Mouse (Mus musculus) liver, adult 2 months (tissue): ENCODE measurements around the gene Idh2. TPM values are rescaled to one million over a fixed set of nuclear protein-coding genes. Genes with fewer than 3 reads are reported as not detected.

Experiments
- DNase-seq: peaks from one replicate; pipeline ENCODE4 v3.0.0-alpha.2; 2011; ENCODE audit warnings: low read depth, low spot score; ENCODE audit errors: extremely low read depth
- H3K27ac ChIP-seq: fragments of 200-500 bp; replicated peaks from 2 replicates; pipeline ENCODE4 v1.5.1; 2012; ENCODE audit warnings: low read depth, mild to moderate bottlenecking, control low read depth, inconsistent platforms, low read length; ENCODE audit not compliant: insufficient read depth
- H3K27me3 ChIP-seq: fragments of 200-500 bp; 2 replicates; pipeline ENCODE4 v1.6.1; 2012; ENCODE audit warnings: mild to moderate bottlenecking, moderate library complexity, low read length, inconsistent platforms; ENCODE audit not compliant: control insufficient read depth, insufficient read depth
- H3K36me3 ChIP-seq: fragments of 200-500 bp; 2 replicates; pipeline ENCODE4 v1.6.1; 2012; ENCODE audit warnings: low read length, inconsistent platforms; ENCODE audit not compliant: control insufficient read depth, insufficient read depth
- H3K4me1 ChIP-seq: fragments of 200-500 bp; 2 replicates; pipeline ENCODE4 v1.6.1; 2011; ENCODE audit warnings: low read length; ENCODE audit not compliant: control insufficient read depth, insufficient read depth
- H3K4me3 ChIP-seq: fragments of 200-500 bp; 2 replicates; pipeline ENCODE4 v1.5.1; 2011; ENCODE audit warnings: low read depth, mild to moderate bottlenecking, control low read depth, low read length, moderate library complexity; ENCODE audit not compliant: insufficient read depth
- H3K79me2 ChIP-seq: fragments of 200-500 bp; 2 replicates; pipeline ENCODE4 v1.6.1; 2012; ENCODE audit warnings: inconsistent platforms, mild to moderate bottlenecking, low read length, moderate library complexity; ENCODE audit not compliant: control insufficient read depth, insufficient read depth
- H3K9ac ChIP-seq: fragments of 200-500 bp; 2 replicates; pipeline ENCODE4 v1.6.1; 2012; ENCODE audit warnings: low read depth, mild to moderate bottlenecking, control low read depth, inconsistent platforms, low read length
- CTCF ChIP-seq: fragments of 200-500 bp; IDR thresholded peaks from 2 replicates; pipeline ENCODE4 v1.5.1; 2011; ENCODE audit warnings: low read depth, low read length, control low read depth
- POLR2A ChIP-seq: fragments of 200-500 bp; IDR thresholded peaks from 2 replicates; pipeline ENCODE4 v1.6.1; 2011; ENCODE audit warnings: low read length, control low read depth; ENCODE audit not compliant: insufficient read depth; ENCODE audit errors: extremely low read depth
- WGBS: fragments of 180-500 bp; shearing (Covaris S2); methylation state at CpG from one replicate; pipeline ENCODE4 v1.1.7; 2018; 5-methylcytosine and 5-hydroxymethylcytosine counted together
- polyA plus RNA-seq: library from polyadenylated mRNA; depleted of rRNA; stranded (reverse); fragments of >200 nt; gene quantifications from 2 replicates; pipeline ENCODE4 v1.2.3, GENCODE M21; 2012; rRNA removed
- total RNA-seq: library from RNA; depleted of rRNA; stranded (reverse); fragments of >200 nt; gene quantifications from 2 replicates; pipeline ENCODE4 v1.2.3, GENCODE M21; 2014; rRNA removed

Gene Idh2
- total and polyA plus RNA-seq, 2 experiments: 163 to 177 TPM

DNA sequence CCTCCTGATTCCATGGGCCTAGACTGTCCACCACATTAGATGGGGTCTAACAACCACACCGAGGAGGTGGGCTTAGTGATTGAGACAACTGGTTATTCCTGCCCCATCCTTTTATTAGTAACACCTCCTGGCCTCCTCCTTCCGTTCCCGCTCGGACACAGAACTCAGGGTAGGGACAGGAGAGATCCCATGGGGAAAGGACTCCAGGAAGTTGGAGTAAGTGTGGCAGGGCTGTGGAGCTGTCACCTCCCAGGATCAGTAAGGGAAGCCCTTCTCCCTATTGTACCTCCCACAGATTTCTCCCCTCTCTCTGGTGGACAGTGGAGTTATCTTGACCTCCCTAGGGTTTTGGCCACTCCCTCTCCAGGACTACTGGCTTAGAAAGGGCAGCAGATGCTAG lies 68.2 kb downstream of the Idh2 start:
- 80% methylated on average over 4 of the region's 4 CpGs for WGBS
- Histone ChIP-seq H3K27me3 (no peaks in the 10 kb centered on the region), H3K79me2 (peaks cover 29% of the 10 kb centered on the region), H3K36me3 (no peaks in the 10 kb centered on the region), H3K4me3 (no peak overlapping the region), H3K9ac (no peak overlapping the region), H3K27ac (no peak overlapping the region), H3K4me1 (peaks cover 22% of the 10 kb centered on the region)
- TF ChIP-seq CTCF (no peak), POLR2A (no peak)
- no peak for DNase-seq

Other genes starting within 250 kb of the Idh2 start
- gene Ap3s2, start 194.7 kb downstream of the Idh2 start, total RNA-seq: 5.6 and 6.3 TPM in 2 replicates
- 9.9 and 10.3 TPM in 2 replicates for gene Ap3s2, start 194.7 kb downstream of the Idh2 start, polyA plus RNA-seq
- gene Arpin, start 180.0 kb downstream of the Idh2 start, total RNA-seq: 6.2 and 7.3 TPM in 2 replicates
- gene Arpin, start 180.0 kb downstream of the Idh2 start, polyA plus RNA-seq: 3.5 and 4.0 TPM in 2 replicates
- 5.4 and 5.6 TPM in 2 replicates for gene Zfp710, start 90.6 kb downstream of the Idh2 start, total RNA-seq
- gene Zfp710, start 90.6 kb downstream of the Idh2 start, polyA plus RNA-seq: 9.7 and 12.7 TPM in 2 replicates
- gene Sema4b, start 71.4 kb upstream of the Idh2 start, total RNA-seq: 3.7 and 5.4 TPM in 2 replicates
- gene Sema4b, start 71.4 kb upstream of the Idh2 start, polyA plus RNA-seq: 4.0 and 4.4 TPM in 2 replicates
- 51.7 and 62.5 TPM in 2 replicates for gene Cib1, start 117.4 kb upstream of the Idh2 start, total RNA-seq
- gene Cib1, start 117.4 kb upstream of the Idh2 start, polyA plus RNA-seq: 108 and 114 TPM in 2 replicates
- 1.2 and 1.9 TPM in 2 replicates for gene Gdpgp1, start 117.5 kb upstream of the Idh2 start, total RNA-seq
- 2.1 and 2.2 TPM in 2 replicates for gene Gdpgp1, start 117.5 kb upstream of the Idh2 start, polyA plus RNA-seq
- 0.40 and 0.46 TPM in 2 replicates for gene Ttll13, start 131.0 kb upstream of the Idh2 start, total RNA-seq
- 0.57 and 0.95 TPM in 2 replicates for gene Ttll13, start 131.0 kb upstream of the Idh2 start, polyA plus RNA-seq
- 25.2 and 29.7 TPM in 2 replicates for gene Ngrn, start 145.8 kb upstream of the Idh2 start, total RNA-seq
- 15.5 and 16.8 TPM in 2 replicates for gene Ngrn, start 145.8 kb upstream of the Idh2 start, polyA plus RNA-seq
- gene Vps33b, start 154.3 kb upstream of the Idh2 start, total RNA-seq: 5.7 and 9.1 TPM in 2 replicates
- gene Vps33b, start 154.3 kb upstream of the Idh2 start, polyA plus RNA-seq: 4.8 and 6.1 TPM in 2 replicates
- 0.74 and 1.5 TPM in 2 replicates for gene Prc1, start 179.1 kb upstream of the Idh2 start, total RNA-seq
- gene Prc1, start 179.1 kb upstream of the Idh2 start, polyA plus RNA-seq: 0.21 and 0.32 TPM in 2 replicates
- gene Rccd1, start 209.1 kb upstream of the Idh2 start, total RNA-seq: 1.2 and 1.5 TPM in 2 replicates
- 2.9 and 3.8 TPM in 2 replicates for gene Rccd1, start 209.1 kb upstream of the Idh2 start, polyA plus RNA-seq
- 8.6 and 8.9 TPM in 2 replicates for gene Unc45a, start 225.6 kb upstream of the Idh2 start, total RNA-seq
- gene Unc45a, start 225.6 kb upstream of the Idh2 start, polyA plus RNA-seq: 19.1 and 21.5 TPM in 2 replicates
- gene Hddc3, start 227.7 kb upstream of the Idh2 start, total RNA-seq: 6.9 and 8.7 TPM in 2 replicates
- gene Hddc3, start 227.7 kb upstream of the Idh2 start, polyA plus RNA-seq: 28.3 and 58.2 TPM in 2 replicates